Mouse (Mus musculus): ENCODE data around the gene Atcay. TPM values are rescaled to one million over a fixed set of nuclear protein-coding genes. Genes with fewer than 3 reads are reported as not detected.

Atcay gene
- total and polyA plus RNA-seq, 2 experiments, result not detected

DNA sequence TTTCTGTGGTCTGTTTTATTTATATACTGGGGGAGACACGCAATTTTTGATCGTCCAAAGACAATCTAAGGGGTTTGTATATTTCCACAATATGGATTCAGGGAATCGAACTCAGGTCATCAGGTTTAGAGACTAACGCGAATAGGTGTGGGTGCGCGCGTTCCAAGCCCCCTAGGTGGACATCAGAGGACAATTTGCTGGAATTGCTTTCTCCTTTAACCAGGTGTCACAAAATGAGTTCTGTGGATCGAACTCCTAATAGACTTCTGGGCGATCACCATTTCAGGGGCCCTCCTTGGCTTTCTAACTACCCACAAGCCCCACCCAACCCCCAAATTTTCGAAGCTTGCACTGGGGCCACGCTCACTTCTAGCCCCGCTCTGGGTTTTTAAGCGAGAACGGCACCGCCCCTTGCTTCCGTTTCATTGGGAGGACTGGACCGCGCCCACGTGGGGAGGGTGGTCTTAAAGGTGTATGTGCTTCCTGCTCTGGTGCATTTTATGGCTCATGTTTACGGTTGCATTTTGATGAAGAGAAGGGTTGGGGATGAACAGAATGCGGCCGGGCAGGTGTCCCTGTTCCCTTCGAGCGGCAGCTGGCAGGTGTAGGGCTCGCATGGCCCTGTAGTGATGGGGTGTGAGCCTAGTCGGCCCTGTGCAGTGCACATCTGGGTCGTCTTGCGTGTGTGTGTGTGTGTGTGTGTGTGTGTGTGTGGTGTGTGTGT lies 62.0 kb downstream of the Atcay start:
- Histone ChIP-seq H3K27ac (replicated peaks; ENCODE audit: insufficient read depth, low read depth, low read length) (peak overlapping the region; percentile 96), H3K9ac (ENCODE audit: low read depth, low read length) (peak overlapping the region; percentile 97), H3K4me3 (ENCODE audit: insufficient read depth, low read depth, low read length) (peak overlapping the region; percentile 99), H3K4me1 (ENCODE audit: control insufficient read depth, insufficient read depth, low read length) (peaks cover 9% of the 10 kb centered on the region), H3K79me2 (ENCODE audit: control insufficient read depth, insufficient read depth, low read length) (peaks cover 26% of the 10 kb centered on the region), H3K36me3 (ENCODE audit: control insufficient read depth, insufficient read depth, low read length) (no peaks in the 10 kb centered on the region), H3K27me3 (ENCODE audit: control insufficient read depth, insufficient read depth, low read length) (no peaks in the 10 kb centered on the region)
- TF ChIP-seq POLR2A (IDR thresholded peaks at IDR 0.05; ENCODE audit: extremely low read depth, insufficient read depth, low read length) (no peak), CTCF (IDR thresholded peaks at IDR 0.05; ENCODE audit: low read depth, low read length) (no peak)
- WGBS, result 3% methylated on average over 29 of the region's 29 CpGs
- peak; percentile 76 for DNase-seq (ENCODE audit: extremely low read depth, low read depth, low spot score)

DNA sequence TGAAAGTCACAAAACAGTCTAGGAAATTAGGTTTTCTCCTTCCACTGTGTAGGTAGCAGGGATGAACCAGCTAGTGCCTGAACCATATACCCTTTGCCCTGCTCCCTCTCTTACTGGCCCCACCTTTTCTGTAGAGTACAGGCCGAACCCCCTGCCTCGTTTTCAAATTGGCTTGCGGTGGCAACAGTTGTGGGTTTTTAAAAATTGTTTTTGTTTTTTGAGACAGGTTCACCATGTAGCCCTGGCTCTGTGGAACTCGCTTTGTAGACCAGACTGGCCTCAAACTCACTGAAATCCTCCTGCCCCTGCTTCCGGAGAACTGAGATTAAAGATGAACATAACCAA lies 62.6 kb downstream of the Atcay start:
- no peak for TF ChIP-seq CTCF (IDR thresholded peaks at IDR 0.05; ENCODE audit: low read depth, low read length)
- no peak for TF ChIP-seq POLR2A (IDR thresholded peaks at IDR 0.05; ENCODE audit: extremely low read depth, insufficient read depth, low read length)
- peaks cover 30% of the 10 kb centered on the region for H3K79me2 ChIP-seq (ENCODE audit: control insufficient read depth, insufficient read depth, low read length)
- peaks cover 7% of the 10 kb centered on the region for H3K4me1 ChIP-seq (ENCODE audit: control insufficient read depth, insufficient read depth, low read length)
- H3K27ac ChIP-seq (replicated peaks; ENCODE audit: insufficient read depth, low read depth, low read length), result peak overlapping the region; percentile 32
- no peaks in the 10 kb centered on the region for H3K27me3 ChIP-seq (ENCODE audit: control insufficient read depth, insufficient read depth, low read length)
- H3K36me3 ChIP-seq (ENCODE audit: control insufficient read depth, insufficient read depth, low read length), result no peaks in the 10 kb centered on the region
- H3K9ac ChIP-seq (ENCODE audit: low read depth, low read length), result peak overlapping the region; percentile 15; the same call in 1 of the 2 replicates
- no peak for DNase-seq (ENCODE audit: extremely low read depth, low read depth, low spot score)
- H3K4me3 ChIP-seq (ENCODE audit: insufficient read depth, low read depth, low read length), result peak overlapping the region; percentile 7; the same call in 1 of the 2 replicates
- 16% methylated on average over 5 of the region's 5 CpGs for WGBS

DNA sequence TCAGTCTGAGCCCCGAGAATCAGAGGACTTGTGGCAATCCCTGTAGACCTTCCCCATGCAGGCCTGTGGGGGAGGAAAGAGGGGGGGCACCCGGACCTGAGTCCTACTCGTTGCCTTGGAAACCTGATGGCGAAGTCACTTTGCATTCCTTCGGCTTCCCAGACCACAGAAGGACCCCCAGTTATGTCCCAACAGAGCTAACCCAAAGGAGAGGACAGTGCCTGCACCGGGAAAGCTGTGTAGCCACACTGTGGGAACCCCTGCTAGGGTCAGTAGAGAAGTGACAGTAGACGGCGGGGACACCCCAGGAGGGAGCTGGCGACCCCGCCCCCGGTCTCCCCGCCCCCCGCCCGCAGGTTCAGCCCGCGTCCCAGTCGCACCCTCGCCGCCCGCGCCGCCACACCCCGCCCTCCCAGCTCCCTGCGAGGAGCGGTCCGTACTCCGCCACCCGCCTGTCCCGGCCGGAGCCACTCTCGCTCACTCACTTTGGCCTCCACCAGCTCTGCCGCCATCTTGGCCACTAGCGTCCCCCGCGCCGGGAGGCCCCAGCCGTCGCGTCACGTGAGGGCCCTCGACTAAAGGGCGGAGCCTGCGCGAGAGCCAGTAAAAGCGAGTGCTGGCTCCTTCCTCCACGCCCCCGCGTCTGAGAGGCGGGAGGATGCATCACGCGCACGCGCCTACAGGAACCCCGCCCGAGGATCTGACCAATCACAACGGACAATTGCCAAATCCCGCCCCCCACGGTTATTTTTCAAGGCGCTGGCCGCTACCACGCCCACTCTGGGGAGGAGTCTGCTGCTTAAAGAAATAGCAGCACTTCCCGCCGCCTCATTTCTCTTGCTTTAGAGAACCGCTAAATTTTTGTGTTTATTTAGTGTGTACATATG lies 63.2 kb downstream of the Atcay start, which contains the start of gene Pias4:
Gene Pias4, minus strand, starts transcription at position 724 of the 887 bp plus-strand sequence.
- TF ChIP-seq CTCF (IDR thresholded peaks at IDR 0.05; ENCODE audit: low read depth, low read length) (no peak), POLR2A (IDR thresholded peaks at IDR 0.05; ENCODE audit: extremely low read depth, insufficient read depth, low read length) (peak; percentile 81)
- Histone ChIP-seq H3K27me3 (ENCODE audit: control insufficient read depth, insufficient read depth, low read length) (no peaks in the 10 kb centered on the region), H3K36me3 (ENCODE audit: control insufficient read depth, insufficient read depth, low read length) (no peaks in the 10 kb centered on the region), H3K4me1 (ENCODE audit: control insufficient read depth, insufficient read depth, low read length) (peaks cover 6% of the 10 kb centered on the region), H3K9ac (ENCODE audit: low read depth, low read length) (peak within 1 kb of the TSS; percentile 94), H3K79me2 (ENCODE audit: control insufficient read depth, insufficient read depth, low read length) (peaks cover 33% of the 10 kb centered on the region), H3K4me3 (ENCODE audit: insufficient read depth, low read depth, low read length) (peak within 1 kb of the TSS; percentile 99), H3K27ac (replicated peaks; ENCODE audit: insufficient read depth, low read depth, low read length) (peak within 1 kb of the TSS; percentile 32)
- DNase-seq (ENCODE audit: extremely low read depth, low read depth, low spot score), result peak; percentile 90
- WGBS, result under 1% methylated on average over 54 of the region's 64 CpGs

DNA sequence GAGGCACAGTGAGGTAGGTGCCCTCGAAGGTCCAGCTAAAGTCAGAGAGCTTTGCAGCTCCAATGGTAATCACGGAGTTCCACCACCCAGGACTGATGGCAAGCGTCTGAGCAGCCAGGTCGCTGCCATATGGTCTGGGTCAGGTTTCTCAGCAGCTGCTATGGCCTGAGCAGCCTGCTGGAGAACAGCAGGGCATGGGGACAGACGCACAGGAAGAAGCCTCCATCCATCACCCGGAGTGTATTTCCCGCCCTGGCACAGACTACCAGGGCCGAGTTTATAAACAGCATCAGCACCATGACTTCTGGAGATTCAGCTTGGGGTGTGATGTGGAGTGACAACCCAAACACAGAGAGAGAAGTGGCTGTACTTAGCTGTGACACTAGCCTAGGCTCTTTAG lies 65.5 kb downstream of the Atcay start:
- Histone ChIP-seq H3K27me3 (ENCODE audit: control insufficient read depth, insufficient read depth, low read length) (no peaks in the 10 kb centered on the region), H3K36me3 (ENCODE audit: control insufficient read depth, insufficient read depth, low read length) (no peaks in the 10 kb centered on the region), H3K9ac (ENCODE audit: low read depth, low read length) (no peak overlapping the region), H3K4me3 (ENCODE audit: insufficient read depth, low read depth, low read length) (no peak overlapping the region), H3K27ac (replicated peaks; ENCODE audit: insufficient read depth, low read depth, low read length) (no peak overlapping the region), H3K79me2 (ENCODE audit: control insufficient read depth, insufficient read depth, low read length) (peaks cover 42% of the 10 kb centered on the region), H3K4me1 (ENCODE audit: control insufficient read depth, insufficient read depth, low read length) (peaks cover 7% of the 10 kb centered on the region)
- no peak for DNase-seq (ENCODE audit: extremely low read depth, low read depth, low spot score)
- no peak for TF ChIP-seq CTCF (IDR thresholded peaks at IDR 0.05; ENCODE audit: low read depth, low read length)
- TF ChIP-seq POLR2A (IDR thresholded peaks at IDR 0.05; ENCODE audit: extremely low read depth, insufficient read depth, low read length), result no peak
- WGBS, result 76% methylated on average over 8 of the region's 8 CpGs

DNA sequence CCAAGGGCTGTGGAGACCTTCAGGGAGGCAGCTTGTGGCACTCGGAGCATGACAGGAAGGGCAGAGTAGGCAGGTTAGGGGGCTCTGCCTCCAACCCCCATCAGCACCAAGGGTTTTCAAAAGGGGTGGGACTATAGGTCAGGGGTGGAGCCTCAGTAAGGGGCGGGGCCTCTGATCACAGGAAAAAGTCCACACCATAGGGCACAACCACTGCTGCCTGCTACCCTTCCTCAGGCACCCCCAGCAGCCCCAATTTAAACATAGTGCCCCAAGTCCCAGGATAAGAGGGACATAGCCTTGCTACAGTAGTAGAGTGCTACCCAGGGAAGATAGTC lies 68.3 kb downstream of the Atcay start:
- Histone ChIP-seq H3K27me3 (ENCODE audit: control insufficient read depth, insufficient read depth, low read length) (no peaks in the 10 kb centered on the region), H3K79me2 (ENCODE audit: control insufficient read depth, insufficient read depth, low read length) (peaks cover 42% of the 10 kb centered on the region), H3K4me1 (ENCODE audit: control insufficient read depth, insufficient read depth, low read length) (peaks cover 5% of the 10 kb centered on the region), H3K36me3 (ENCODE audit: control insufficient read depth, insufficient read depth, low read length) (no peaks in the 10 kb centered on the region; the same call in 1 of the 2 replicates), H3K27ac (replicated peaks; ENCODE audit: insufficient read depth, low read depth, low read length) (no peak overlapping the region), H3K9ac (ENCODE audit: low read depth, low read length) (no peak overlapping the region), H3K4me3 (ENCODE audit: insufficient read depth, low read depth, low read length) (no peak overlapping the region)
- WGBS, result 58% methylated on average over 2 of the region's 2 CpGs
- TF ChIP-seq CTCF (IDR thresholded peaks at IDR 0.05; ENCODE audit: low read depth, low read length) (no peak), POLR2A (IDR thresholded peaks at IDR 0.05; ENCODE audit: extremely low read depth, insufficient read depth, low read length) (no peak)
- DNase-seq (ENCODE audit: extremely low read depth, low read depth, low spot score), result no peak

All from liver, adult 2 months (tissue).